Mouse (Mus musculus) testis, adult 2 months (tissue): Measurements from ENCODE around the gene Vezf1. TPM values are rescaled to one million over a fixed set of nuclear protein-coding genes. Genes with fewer than 3 reads are reported as not detected.

ENCODE experiments used
- H3K27ac ChIP-seq: fragments of 200-500 bp; 2 replicates; pipeline ENCODE4 v1.5.1; 2012; ENCODE audit warnings: low read depth, low read length; ENCODE audit not compliant: control insufficient read depth, insufficient read depth
- H3K27me3 ChIP-seq: fragments of 200-500 bp; 2 replicates; pipeline ENCODE4 v1.6.1; 2012; ENCODE audit warnings: mild to moderate bottlenecking, low read length, moderate library complexity; ENCODE audit not compliant: control insufficient read depth, insufficient read depth
- H3K36me3 ChIP-seq: fragments of 200-500 bp; 2 replicates; pipeline ENCODE4 v1.6.1; 2012; ENCODE audit warnings: mild to moderate bottlenecking, low read length; ENCODE audit not compliant: control insufficient read depth, insufficient read depth
- H3K4me1 ChIP-seq: fragments of 200-500 bp; 2 replicates; pipeline ENCODE4 v1.6.1; 2012; ENCODE audit warnings: low read length; ENCODE audit not compliant: control insufficient read depth, insufficient read depth
- H3K4me3 ChIP-seq: fragments of 200-500 bp; 2 replicates; pipeline ENCODE4 v1.5.1; 2012; ENCODE audit warnings: low read depth, mild to moderate bottlenecking, low read length, moderate library complexity, mixed read lengths; ENCODE audit not compliant: control insufficient read depth
- CTCF ChIP-seq: fragments of 200-500 bp; IDR thresholded peaks from 2 replicates; pipeline ENCODE4 v1.5.1; 2012; ENCODE audit warnings: low read depth, mild to moderate bottlenecking, inconsistent platforms, low read length, moderate library complexity; ENCODE audit not compliant: control insufficient read depth, insufficient read depth, insufficient replicate concordance
- POLR2A ChIP-seq: fragments of 200-500 bp; IDR thresholded peaks from 2 replicates; pipeline ENCODE4 v1.6.1; 2012; ENCODE audit warnings: low read depth, mild to moderate bottlenecking, inconsistent platforms, low read length, moderate library complexity; ENCODE audit not compliant: control insufficient read depth
- polyA plus RNA-seq: library from polyadenylated mRNA; depleted of rRNA; stranded (reverse); fragments of >200 nt; gene quantifications from 2 replicates; pipeline ENCODE4 v1.2.3, GENCODE M21; 2012

Vezf1 gene
- polyA plus RNA-seq, 1 experiment, result 4.1 TPM

GRCm38 (mm10) chr11:88086737-88087627 is 18.9 kb downstream of the Vezf1 start:
- TF ChIP-seq CTCF, result no peak
- no peak for TF ChIP-seq POLR2A
- Histone ChIP-seq H3K4me3 (peak overlapping the region; percentile 30), H3K27me3 (no peaks in the 10 kb centered on the region), H3K27ac (no peak overlapping the region), H3K36me3 (no peaks in the 10 kb centered on the region), H3K4me1 (peaks cover 14% of the 10 kb centered on the region)

DNA sequence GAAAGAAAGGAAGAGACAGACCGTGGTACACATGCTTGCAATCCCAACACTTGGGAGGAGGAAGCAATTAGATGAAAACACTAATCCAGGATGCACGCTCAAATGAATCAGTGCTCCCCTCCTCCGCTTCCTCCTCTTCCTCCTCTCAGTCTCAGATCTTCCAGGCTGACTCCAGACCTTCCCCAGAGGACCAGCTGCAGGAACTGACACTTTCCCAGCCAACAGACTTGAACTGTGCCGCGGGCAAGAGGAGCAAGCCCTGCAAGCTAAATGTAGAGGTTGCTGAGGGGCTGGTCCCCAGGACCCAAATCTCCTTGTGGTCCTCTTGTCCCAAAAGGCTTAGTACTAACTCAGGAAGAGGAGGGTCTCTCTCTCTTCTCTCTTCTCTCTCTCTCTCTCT is 21.1 kb downstream of the Vezf1 start:
- no peak for TF ChIP-seq CTCF
- no peak for TF ChIP-seq POLR2A
- Histone ChIP-seq H3K4me1 (peaks cover 14% of the 10 kb centered on the region), H3K27ac (no peak overlapping the region), H3K27me3 (no peaks in the 10 kb centered on the region), H3K36me3 (no peaks in the 10 kb centered on the region), H3K4me3 (no peak overlapping the region)

DNA sequence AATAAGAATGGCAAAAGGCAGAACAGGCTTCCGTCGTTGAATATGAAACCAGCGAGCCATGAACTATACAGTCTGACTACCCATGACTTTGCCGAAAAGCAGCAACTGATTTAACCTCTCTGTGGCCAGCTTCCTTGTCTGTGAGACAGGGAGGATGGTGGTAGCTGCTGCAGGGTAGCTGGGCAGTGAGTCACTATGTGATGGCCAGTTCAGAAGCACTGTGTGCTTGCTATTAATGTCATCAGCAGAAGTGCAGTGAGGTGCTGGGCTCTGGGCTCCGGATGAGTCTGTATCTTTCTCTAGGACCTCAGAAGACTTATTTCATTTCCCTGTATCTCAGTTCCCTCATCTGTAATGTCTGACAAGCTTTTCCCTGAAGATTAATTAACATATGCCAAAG is 22.2 kb downstream of the Vezf1 start:
- Histone ChIP-seq H3K27me3 (no peaks in the 10 kb centered on the region), H3K27ac (no peak overlapping the region), H3K36me3 (no peaks in the 10 kb centered on the region), H3K4me3 (no peak overlapping the region), H3K4me1 (peaks cover 14% of the 10 kb centered on the region)
- TF ChIP-seq CTCF (no peak), POLR2A (no peak)

- TF ChIP-seq CTCF (no peak), POLR2A (no peak)
- Histone ChIP-seq H3K27ac (no peak overlapping the region), H3K4me1 (peaks cover 3% of the 10 kb centered on the region), H3K4me3 (no peak overlapping the region), H3K36me3 (no peaks in the 10 kb centered on the region), H3K27me3 (no peaks in the 10 kb centered on the region)
Observed at GRCm38 (mm10) chr11:88091949-88092348, 23.9 kb downstream of the Vezf1 start.

- Histone ChIP-seq H3K27ac (no peak overlapping the region), H3K4me3 (no peak overlapping the region), H3K27me3 (no peaks in the 10 kb centered on the region), H3K4me1 (peaks cover 17% of the 10 kb centered on the region), H3K36me3 (no peaks in the 10 kb centered on the region)
- TF ChIP-seq CTCF (no peak), POLR2A (no peak)
Observed at GRCm38 (mm10) chr11:88097173-88097572, 29.1 kb downstream of the Vezf1 start.

GRCm38 (mm10) chr11:88098021-88098729 is 30.1 kb downstream of the Vezf1 start, which contains the start of gene Cuedc1:
Gene Cuedc1, plus strand, starts transcription at chr11:88098058.
- H3K4me1 ChIP-seq, result peaks cover 17% of the 10 kb centered on the region
- H3K27me3 ChIP-seq, result no peaks in the 10 kb centered on the region
- peak within 1 kb of the TSS; percentile 77 for H3K4me3 ChIP-seq
- TF ChIP-seq CTCF (no peak), POLR2A (no peak)
- H3K27ac ChIP-seq, result peak within 1 kb of the TSS; percentile 49
- H3K36me3 ChIP-seq, result no peaks in the 10 kb centered on the region
